9 mouse cellular contexts compared by ENCODE assay signal in the genomic region with DNA sequence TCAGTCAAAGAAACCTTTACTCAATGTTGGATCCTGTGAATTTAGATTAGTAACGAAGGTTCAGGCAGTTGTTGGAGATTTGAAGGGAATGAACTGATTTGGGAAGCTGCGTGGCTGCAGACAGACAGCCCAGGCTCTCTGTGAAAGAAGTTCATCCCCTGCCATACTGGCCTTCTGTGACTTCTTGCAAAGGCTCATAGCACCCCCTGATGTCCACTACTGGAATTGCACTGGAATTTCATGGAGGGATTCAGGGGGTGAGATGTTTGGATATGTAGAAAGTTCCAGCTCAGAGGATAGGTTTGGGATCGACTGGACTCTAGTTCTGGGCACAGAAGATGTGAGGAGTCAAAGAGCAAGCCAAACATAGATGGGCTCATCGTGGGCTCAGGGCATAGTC. TPM values are rescaled to one million over a fixed set of nuclear protein-coding genes. Genes with fewer than 3 reads are reported as not detected.
DNase-seq lines count a peak whose midpoint lies in the region; ATAC-seq and TF ChIP-seq lines count a peak whose summit lies in the region.
"Had no signal": no experiment of that assay in that cellular context is flagged by ENCODE, and none has a peak within 500 bp of the region (broad histone marks: within the 10 kb centered on the region; RNA-seq: fewer than 3 reads in every experiment).

No protein-coding gene starts in this region.

- H3K36me3 ChIP-seq in kidney, adult 2 months (ENCODE audit: control insufficient read depth, insufficient read depth, low read length), result no peaks in the 10 kb centered on the region
- no peaks in the 10 kb centered on the region for H3K36me3 ChIP-seq in kidney, embryonic 14.5 days (ENCODE audit: control insufficient read depth, insufficient read depth, low read length)

- POLR2A ChIA-PET in Patski (lab: Charles Lee), result no interaction called here

- TF ChIP-seq CTCF in kidney, adult 2 months (conservative IDR thresholded peaks at IDR 0.05; ENCODE audit: insufficient read depth, insufficient read length, low read depth, low read length), result peak; percentile 63
- peak; percentile 89 for TF ChIP-seq CTCF in Patski (IDR thresholded peaks at IDR 0.05)

- no peaks in the 10 kb centered on the region for H3K27me3 ChIP-seq in kidney, adult 2 months (replicated peaks; ENCODE audit: control insufficient read depth, insufficient read depth, low read length)
- no peaks in the 10 kb centered on the region for H3K27me3 ChIP-seq in kidney, embryonic 14.5 days (ENCODE audit: control insufficient read depth, insufficient read depth, low read length)
- H3K27me3 ChIP-seq in Patski, result peaks cover 3% of the 10 kb centered on the region

- CTCF ChIA-PET in Patski (lab: Charles Lee), result interaction anchor here (0.6 to 1.6 kb wide), 7 partner anchors 9 to 692 kb away, joined by 3 to 4 read pairs (median 3); a partner anchor contains a TSS

- H3K27ac ChIP-seq in kidney, adult 2 months (ENCODE audit: insufficient read depth, low read depth, low read length), result no peak overlapping the region
- H3K27ac ChIP-seq in kidney, embryonic 14.5 days (ENCODE audit: low read depth, low read length), result no peak overlapping the region

- no peak for TF ChIP-seq POLR2A in kidney, adult 2 months (IDR thresholded peaks at IDR 0.05; ENCODE audit: low read depth, low read length)

- in situ Hi-C loops in Patski (cut with MboI; ENCODE audit: low pct_unique_long_range_greater_than_20kb), result loop anchor here (25.0 kb wide), 1 partner anchor 672 kb away; no protein-coding TSS in a partner anchor

- no peak overlapping the region for H3K9ac ChIP-seq in kidney, embryonic 14.5 days (ENCODE audit: low read depth, low read length)

- H3K9me3 ChIP-seq in kidney, embryonic 14.5 days (ENCODE audit: control insufficient read depth, low read length), result no peaks in the 10 kb centered on the region

- 32% methylated on average over 4 of the region's 4 CpGs for WGBS in kidney, adult 2 months
- WGBS in kidney, embryonic 14.5 days, result 34% methylated on average over 4 of the region's 4 CpGs

- H3K4me3 ChIP-seq in kidney, adult 2 months (ENCODE audit: insufficient read depth, low read depth, low read length), result no peak overlapping the region
- H3K4me3 ChIP-seq in kidney, embryonic 14.5 days (ENCODE audit: low read length), result no peak overlapping the region
- H3K4me3 ChIP-seq: myocyte had no signal

- peak; percentile 61 for DNase-seq in kidney, adult 2 months
- DNase-seq in Patski (ENCODE audit: low read depth, low spot score), result peak; percentile 13
- DNase-seq in cerebellum, postnatal 10 days, result peak; percentile 91 to 96
- peak; percentile 56 to 70 for DNase-seq in layer of hippocampus, postnatal 36 days
- DNase-seq in mesoderm, embryonic 11.5 days (ENCODE audit: low read depth, low spot score), result peak; percentile 79
- DNase-seq in testis, postnatal 10 days (ENCODE audit: low spot score), result peak; percentile 85

- no peaks in the 10 kb centered on the region for H3K4me1 ChIP-seq in kidney, adult 2 months (ENCODE audit: control insufficient read depth, insufficient read depth, low read length)
- H3K4me1 ChIP-seq in kidney, embryonic 14.5 days (ENCODE audit: control insufficient read depth, insufficient read depth, low read length), result no peaks in the 10 kb centered on the region

- ATAC-seq in kidney, embryonic 14.5 days (ENCODE audit: low FRiP score, low TSS enrichment), result no peak
- ATAC-seq in Patski, result peak; percentile 48
- ATAC-seq in granulocyte monocyte progenitor cell, adult 5-6 weeks (replicated peaks; ENCODE audit: poor library complexity, severe bottlenecking), result peak; percentile 57; the same call in 1 of the 2 replicates

- H3K4me2 ChIP-seq in kidney, embryonic 14.5 days (replicated peaks; ENCODE audit: low read depth, low read length), result no peak overlapping the region

RNA-seq across cellular contexts. Expression of a gene that starts 27.7 kb away (rescaled TPM):
- 0.26 and 0.55 TPM in 2 replicates for polyA plus RNA-seq in kidney, adult 2 months (2012; rRNA removed)
- polyA plus RNA-seq in kidney, embryonic 14.5 days (2014; fragmentation: Nextera tagmentation; extraction: Ambion mirVana), result 0.12 and 0.24 TPM in 2 replicates
- 0.09 TPM for polyA plus RNA-seq in Patski (2021)
- 1.6 TPM in 1 of 2 replicates, not detected in the other for total RNA-seq in granulocyte monocyte progenitor cell, adult 5-6 weeks (2014; fragmentation: Nextera tagmentation)
- not detected in 2 replicates for total RNA-seq in granulocyte monocyte progenitor cell, adult 5-6 weeks (2017)
- total RNA-seq in layer of hippocampus, postnatal 36 days (2021), result 100 to 1,000 TPM; 126 to 139 TPM

RNA-seq across cellular contexts. Expression of a gene that starts 33.6 kb away (rescaled TPM):
- polyA plus RNA-seq in kidney, adult 2 months (2012; rRNA removed), result 71.7 and 79.7 TPM in 2 replicates
- polyA plus RNA-seq in kidney, embryonic 14.5 days (2014; fragmentation: Nextera tagmentation; extraction: Ambion mirVana), result 73.2 and 110 TPM in 2 replicates
- polyA plus RNA-seq in Patski (2021), result 76.0 TPM
- total RNA-seq in granulocyte monocyte progenitor cell, adult 5-6 weeks (2014; fragmentation: Nextera tagmentation), result 76.4 and 91.5 TPM in 2 replicates
- 43.8 and 48.9 TPM in 2 replicates for total RNA-seq in granulocyte monocyte progenitor cell, adult 5-6 weeks (2017)
- total RNA-seq in layer of hippocampus, postnatal 36 days (2021), result 100 to 1,000 TPM; 160 to 181 TPM

Comparison
In these comparisons a context has a peak if more than half of its experiments do, and no peak if none do; other contexts are left out.
1. DNase-seq: peak in every context shown above with its lines; median percentile 94 in cerebellum, postnatal 10 days; 85 in testis, postnatal 10 days; 79 in mesoderm, embryonic 11.5 days; 63 in layer of hippocampus, postnatal 36 days; 61 in kidney, adult 2 months; 13 in Patski.